Mouse (Mus musculus) thymus, adult 2 months (tissue): Measurements from ENCODE around the gene Sntg2.

ENCODE experiments used
- CTCF ChIP-seq: fragments of 200-500 bp; IDR thresholded peaks from 2 replicates; pipeline ENCODE4 v1.5.1; 2012; ENCODE audit warnings: mild to moderate bottlenecking, control low read depth, low read length, moderate library complexity, borderline replicate concordance; ENCODE audit not compliant: control insufficient read depth, poor library complexity, insufficient read depth; ENCODE audit errors: extremely low read depth
- POLR2A ChIP-seq: fragments of 200-500 bp; IDR thresholded peaks from 2 replicates; pipeline ENCODE4 v1.6.1; 2012; ENCODE audit warnings: mild to moderate bottlenecking, low read length, control low read depth, moderate library complexity; ENCODE audit not compliant: control insufficient read depth, poor library complexity, insufficient read depth; ENCODE audit errors: extremely low read depth

DNA sequence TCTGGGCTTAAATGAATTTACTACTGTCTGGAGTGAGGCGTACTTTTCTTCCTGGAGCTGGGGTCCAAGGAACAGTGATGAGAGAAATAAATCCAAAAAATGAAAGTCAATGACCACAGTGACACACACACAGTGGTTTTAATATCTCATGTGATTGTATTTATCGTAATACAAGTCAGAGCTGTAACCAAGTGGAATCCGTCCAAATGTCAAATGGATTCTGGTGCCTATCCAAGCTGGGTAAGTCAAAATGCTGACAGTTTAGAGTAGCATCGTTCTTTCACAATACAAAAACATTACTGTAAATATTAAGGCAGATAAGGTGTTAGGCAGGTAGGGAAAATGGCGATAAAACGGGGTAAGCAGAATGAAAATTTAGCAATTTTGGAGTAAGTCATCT, 4.0 kb downstream of the Sntg2 start:
- TF ChIP-seq CTCF (no peak), POLR2A (no peak)
